Mouse (Mus musculus) olfactory bulb, adult 2 months (tissue): ENCODE results near the gene Armc12. TPM values are rescaled to one million over a fixed set of nuclear protein-coding genes. Genes with fewer than 3 reads are reported as not detected.

Experiments
- H3K27ac ChIP-seq: fragments of 200-500 bp; 2 replicates; pipeline ENCODE4 v1.5.1; 2012; ENCODE audit warnings: low read depth, low read length; ENCODE audit not compliant: insufficient read depth
- H3K4me1 ChIP-seq: fragments of 200-500 bp; 2 replicates; pipeline ENCODE4 v1.6.1; 2012; ENCODE audit warnings: low read length; ENCODE audit not compliant: control insufficient read depth, insufficient read depth
- H3K4me3 ChIP-seq: fragments of 200-500 bp; 2 replicates; pipeline ENCODE4 v1.5.1; 2012; ENCODE audit warnings: mild to moderate bottlenecking, low read depth, low read length, moderate library complexity; ENCODE audit not compliant: insufficient read depth
- CTCF ChIP-seq: fragments of 200-500 bp; IDR thresholded peaks from 2 replicates; pipeline ENCODE4 v1.5.1; 2012; ENCODE audit warnings: low read depth, mild to moderate bottlenecking, low read length, moderate library complexity; ENCODE audit not compliant: insufficient read depth
- POLR2A ChIP-seq: fragments of 200-500 bp; IDR thresholded peaks from 2 replicates; pipeline ENCODE4 v1.6.1; 2012; ENCODE audit warnings: mild to moderate bottlenecking, low read depth, low read length, moderate library complexity; ENCODE audit not compliant: insufficient read depth
- WGBS: fragments of 180-500 bp; shearing (Covaris S2); methylation state at CpG from one replicate; pipeline ENCODE4 v1.1.7; 2018; 5-methylcytosine and 5-hydroxymethylcytosine counted together
- polyA plus RNA-seq: library from polyadenylated mRNA; stranded (reverse); fragments of >200 nt; gene quantifications from 2 replicates; pipeline ENCODE4 v1.2.4, GENCODE M21; 2012; ENCODE audit warnings: low replicate concordance; ENCODE audit not compliant: missing spikeins, insufficient read depth, insufficient read length

The Armc12 gene
- polyA plus RNA-seq, 1 experiment: not detected

GRCm38 (mm10) chr17:28495832-28496231 lies 34.8 kb upstream of the Armc12 start:
- WGBS: 92% methylated on average over 8 of the region's 8 CpGs
- Histone ChIP-seq H3K4me3 (no peak overlapping the region), H3K27ac (no peak overlapping the region), H3K4me1 (0 out of 2 replicates have a peak, but pooled peaks cover 5% of the 10 kb centered on the region)
- TF ChIP-seq CTCF (no peak), POLR2A (no peak)

- H3K4me3 ChIP-seq: no peak overlapping the region
- H3K27ac ChIP-seq: no peak overlapping the region
- WGBS: 75% methylated on average over 2 of the region's 2 CpGs
- TF ChIP-seq POLR2A (no peak), CTCF (no peak)
- no peaks in the 10 kb centered on the region for H3K4me1 ChIP-seq
Observed at GRCm38 (mm10) chr17:28499190-28499589, 31.4 kb upstream of the Armc12 start.

GRCm38 (mm10) chr17:28500465-28500864 lies 30.1 kb upstream of the Armc12 start:
- WGBS: 87% methylated on average over 3 of the region's 3 CpGs
- TF ChIP-seq CTCF (no peak), POLR2A (no peak)
- H3K4me1 ChIP-seq: no peaks in the 10 kb centered on the region
- H3K27ac ChIP-seq: no peak overlapping the region
- H3K4me3 ChIP-seq: no peak overlapping the region

- H3K4me3 ChIP-seq: no peak overlapping the region
Observed at GRCm38 (mm10) chr17:28502196-28502821, 28.3 kb upstream of the Armc12 start.

GRCm38 (mm10) chr17:28504182-28504581 lies 26.4 kb upstream of the Armc12 start:
- WGBS: 83% methylated on average over 6 of the region's 6 CpGs
- TF ChIP-seq POLR2A (no peak), CTCF (no peak)

More at GRCm38 (mm10) chr17:28502196-28502821, 28.3 kb upstream of the Armc12 start:
- no peaks in the 10 kb centered on the region for H3K4me1 ChIP-seq
- TF ChIP-seq POLR2A: no peak
- TF ChIP-seq CTCF: no peak
- WGBS: 76% methylated on average over 7 of the region's 7 CpGs
- H3K27ac ChIP-seq: no peak overlapping the region

GRCm38 (mm10) chr17:28505591-28505990 lies 25.0 kb upstream of the Armc12 start:
- Histone ChIP-seq H3K4me1 (peaks cover 2% of the 10 kb centered on the region; the same call in 1 of the 2 replicates), H3K27ac (no peak overlapping the region), H3K4me3 (no peak overlapping the region)
- 94% methylated on average over 4 of the region's 4 CpGs for WGBS
- no peak for TF ChIP-seq POLR2A
- TF ChIP-seq CTCF: no peak

More at GRCm38 (mm10) chr17:28504182-28504581, 26.4 kb upstream of the Armc12 start:
- Histone ChIP-seq H3K27ac (no peak overlapping the region), H3K4me3 (no peak overlapping the region), H3K4me1 (no peaks in the 10 kb centered on the region)

- Histone ChIP-seq H3K4me1 (peaks cover 7% of the 10 kb centered on the region), H3K4me3 (no peak overlapping the region), H3K27ac (no peak overlapping the region)
- TF ChIP-seq POLR2A (no peak), CTCF (no peak)
- WGBS: 69% methylated on average over 5 of the region's 5 CpGs
Observed at GRCm38 (mm10) chr17:28506895-28507294, 23.7 kb upstream of the Armc12 start.

- Histone ChIP-seq H3K4me3 (no peak overlapping the region), H3K27ac (no peak overlapping the region), H3K4me1 (peaks cover 7% of the 10 kb centered on the region)
- no peak for TF ChIP-seq POLR2A
- TF ChIP-seq CTCF: no peak
- 61% methylated on average over 5 of the region's 5 CpGs for WGBS
Observed at GRCm38 (mm10) chr17:28507496-28507895, 23.1 kb upstream of the Armc12 start.

GRCm38 (mm10) chr17:28510445-28511342 lies 19.9 kb upstream of the Armc12 start:
- Histone ChIP-seq H3K4me1 (peaks cover 12% of the 10 kb centered on the region), H3K4me3 (no peak overlapping the region), H3K27ac (no peak overlapping the region)
- TF ChIP-seq POLR2A: no peak
- no peak for TF ChIP-seq CTCF
- 22% methylated on average over 28 of the region's 28 CpGs for WGBS
